ENCODE assay signal across 8 mouse cellular contexts in genomic region chr5:129586471-129586870, GRCm38 (mm10). TPM values are rescaled to one million over a fixed set of nuclear protein-coding genes. Genes with fewer than 3 reads are reported as not detected.
A peak's percentile ranks its signal among the peaks of the same experiment; 100 is the strongest.
DNase-seq lines count a peak whose midpoint lies in the region; ATAC-seq lines count a peak whose summit lies in the region.

No protein-coding gene starts in this region.

- H3K4me2 ChIP-seq in heart, embryonic 14.5 days (ENCODE audit: low read length): peak overlapping the region; percentile 100
- peak overlapping the region; percentile 99 for H3K4me2 ChIP-seq in hindbrain, embryonic 13.5 days
- H3K4me2 ChIP-seq in midbrain, embryonic 11.5 days: peak overlapping the region; percentile 99

- no peaks in the 10 kb centered on the region for H3K36me3 ChIP-seq in heart, embryonic 14.5 days (ENCODE audit: control insufficient read depth, insufficient read depth, low read length)
- H3K36me3 ChIP-seq in hindbrain, embryonic 13.5 days: no peaks in the 10 kb centered on the region
- H3K36me3 ChIP-seq in midbrain, embryonic 11.5 days (ENCODE audit: control insufficient read depth, insufficient read depth, low read length): no peaks in the 10 kb centered on the region

- peaks cover 0 to 23% of the 10 kb centered on the region in 2 experiments; a peak in 3 of 4 replicates for H3K4me1 ChIP-seq in heart, embryonic 14.5 days (ENCODE audit: control insufficient read depth in 2 of 2, insufficient read depth in 2 of 2, low read length in 2 of 2)
- H3K4me1 ChIP-seq in hindbrain, embryonic 13.5 days (replicated peaks): peaks cover 50% of the 10 kb centered on the region
- H3K4me1 ChIP-seq in midbrain, embryonic 11.5 days (ENCODE audit: control insufficient read depth, insufficient read depth, low read length): peaks cover 29% of the 10 kb centered on the region

- no peaks in the 10 kb centered on the region for H3K9me3 ChIP-seq in heart, embryonic 14.5 days (ENCODE audit: control insufficient read depth, low read length)
- H3K9me3 ChIP-seq in hindbrain, embryonic 13.5 days: no peaks in the 10 kb centered on the region
- no peaks in the 10 kb centered on the region for H3K9me3 ChIP-seq in midbrain, embryonic 11.5 days (ENCODE audit: control insufficient read depth, low read length)

- 64% methylated on average over 13 of the region's 13 CpGs for WGBS in heart, embryonic 14.5 days
- 36% methylated on average over 13 of the region's 13 CpGs for whole genome bisulfite sequencing in hindbrain, embryonic 13.5 days
- WGBS in midbrain, embryonic 11.5 days: 49% methylated on average over 13 of the region's 13 CpGs

- H3K9ac ChIP-seq in heart, embryonic 14.5 days (ENCODE audit: low read length): peak overlapping the region; percentile 44; the same call in 1 of the 2 replicates
- peak overlapping the region; percentile 70 for H3K9ac ChIP-seq in hindbrain, embryonic 13.5 days
- peak overlapping the region; percentile 80 for H3K9ac ChIP-seq in midbrain, embryonic 11.5 days (ENCODE audit: low read length)

- no peak for DNase-seq in heart, adult 8-10 months (ENCODE audit: low spot score)
- peak; percentile 40 to 45 for DNase-seq in cerebellum, postnatal 36 days
- DNase-seq in midbrain, embryonic 11.5 days (ENCODE audit: low spot score, missing footprints): no peak
- no peak for DNase-seq in adrenal gland, postnatal 14 days
- no peak for DNase-seq in urinary bladder, adult 18-20 months (ENCODE audit: low spot score in 2 of 2)
- no peak for DNase-seq in adipocyte (ENCODE audit: low spot score)

- no peak for ATAC-seq in heart, embryonic 14.5 days (ENCODE audit: insufficient number of reproducible peaks, insufficient read depth, low FRiP score, low read depth)
- no peak for ATAC-seq in hindbrain, embryonic 13.5 days (ENCODE audit: low FRiP score)
- ATAC-seq in midbrain, embryonic 11.5 days (ENCODE audit: low FRiP score): no peak

- no peak overlapping the region for H3K27ac ChIP-seq in heart, embryonic 14.5 days (replicated peaks in 1 of 2; ENCODE audit: control insufficient read depth in 1 of 2, insufficient read depth in 1 of 2, low read depth in 2 of 2, low read length in 2 of 2)
- H3K27ac ChIP-seq in hindbrain, embryonic 13.5 days: peak overlapping the region; percentile 73
- peak overlapping the region; percentile 69 for H3K27ac ChIP-seq in midbrain, embryonic 11.5 days (ENCODE audit: low read depth, low read length)

- H3K27me3 ChIP-seq in heart, embryonic 14.5 days (ENCODE audit: control insufficient read depth, insufficient read depth, low read length): peaks cover 67% of the 10 kb centered on the region
- peaks cover 28% of the 10 kb centered on the region for H3K27me3 ChIP-seq in hindbrain, embryonic 13.5 days
- H3K27me3 ChIP-seq in midbrain, embryonic 11.5 days (ENCODE audit: control insufficient read depth, insufficient read depth, low read length): peaks cover 16% of the 10 kb centered on the region; the same call in 1 of the 2 replicates

- H3K4me3 ChIP-seq in heart, embryonic 14.5 days (ENCODE audit: control insufficient read depth in 1 of 2, insufficient read depth in 1 of 2, low read depth in 1 of 2, low read length in 2 of 2): peak overlapping the region in 1 of 2 experiments; percentile 72; a peak in 1 of 4 replicates
- H3K4me3 ChIP-seq in hindbrain, embryonic 13.5 days: peak overlapping the region; percentile 78
- H3K4me3 ChIP-seq in midbrain, embryonic 11.5 days (ENCODE audit: low read depth, low read length): peak overlapping the region; percentile 72

RNA-seq across cellular contexts. Expression of gene Mmp17, which starts 2.5 kb away (rescaled TPM):
- 1.1 TPM in 2 replicates for polyA plus RNA-seq in heart, embryonic 14.5 days (2014; fragmentation: Nextera tagmentation; extraction: Ambion mirVana)
- under 1 TPM; 0.53 to 0.91 (median 0.77) TPM for total RNA-seq in heart, adult 8-10 months (2022)
- 5.2 and 7.5 TPM in 2 replicates for polyA plus RNA-seq in hindbrain, embryonic 13.5 days (2015; fragmentation: Nextera tagmentation; extraction: Ambion mirVana)
- 3.6 and 4.6 TPM in 2 replicates for polyA plus RNA-seq in midbrain, embryonic 11.5 days (2014; fragmentation: Nextera tagmentation; extraction: Ambion mirVana)
- 1.2 and 1.7 TPM in 2 replicates for total RNA-seq in adrenal gland, postnatal 14 days (2021)

Comparison
In these comparisons a context has a peak if more than half of its experiments do, and no peak if none do; other contexts are left out.
1. H3K27ac ChIP-seq: peak in hindbrain, embryonic 13.5 days (single experiment) and midbrain, embryonic 11.5 days (single experiment); none in heart, embryonic 14.5 days (0 of 2).
2. DNase-seq: peak in cerebellum, postnatal 36 days (2 of 2); none in heart, adult 8-10 months (single experiment), midbrain, embryonic 11.5 days (single experiment), adrenal gland, postnatal 14 days (single experiment), urinary bladder, adult 18-20 months (0 of 2) and adipocyte (single experiment).
3. Peak in every context shown above with its lines, with median percentiles within 50 percentile points of each other: H3K4me2 ChIP-seq and H3K9ac ChIP-seq.